Mouse (Mus musculus): ENCODE data around the gene Naxd. TPM values are rescaled to one million over a fixed set of nuclear protein-coding genes. Genes with fewer than 3 reads are reported as not detected.
A peak's percentile ranks its signal among the peaks of the same experiment; 100 is the strongest.

Gene Naxd
- 10 to 100 TPM; 28.1 to 31.2 TPM for total RNA-seq (2021)
- long read RNA-seq, experiment 1, transcript Naxd-201 (10 exons, 1,359 nt), result minor isoform, 6 of 35 reads
- long read RNA-seq, experiment 1, transcript Naxd-202 (10 exons, 1,307 nt), result major isoform, 23 of 35 reads
- long read RNA-seq, experiment 1, partial matches to known transcripts, result 0 of 35 reads
- long read RNA-seq, experiment 1, other reads (novel, unspliced or antisense), result 6 of 35 reads
- long read RNA-seq, experiment 2, transcript Naxd-201 (10 exons, 1,359 nt), result minor isoform, 10 of 36 reads
- long read RNA-seq, experiment 2, transcript Naxd-202 (10 exons, 1,307 nt), result major isoform, 20 of 36 reads
- long read RNA-seq, experiment 2, partial matches to known transcripts, result 1 of 36 reads
- long read RNA-seq, experiment 2, other reads (novel, unspliced or antisense), result 5 of 36 reads

GRCm38 (mm10) chr8:11497017-11497990 is at the start of gene Naxd:
Gene Naxd, plus strand, starts transcription at chr8:11497506.
- peak within 1 kb of the TSS; percentile 93 for H3K27ac ChIP-seq
- intact Hi-C loops (cut with DNase I), result loop anchor here (5.0 kb wide), 1 partner anchor 205 kb away; the partner anchor contains the start of gene 1700016D06Rik
- TF ChIP-seq CTCF (IDR thresholded peaks at IDR 0.05), result no peak
- peak; percentile 96 for DNase-seq
- peak within 1 kb of the TSS; percentile 93 for H3K4me3 ChIP-seq

GRCm38 (mm10) chr8:11447910-11448570 is 49.3 kb upstream of the Naxd start:
- intact Hi-C loops (cut with DNase I), result no loop called here
- no peak for TF ChIP-seq CTCF (IDR thresholded peaks at IDR 0.05)
- no peak overlapping the region for H3K4me3 ChIP-seq
- no peak for DNase-seq
- no peak overlapping the region for H3K27ac ChIP-seq

GRCm38 (mm10) chr8:11450184-11451113 is 46.9 kb upstream of the Naxd start:
- TF ChIP-seq CTCF (IDR thresholded peaks at IDR 0.05), result peak; percentile 76
- intact Hi-C loops (cut with DNase I), result loop anchor here (2.0 kb wide), 1 partner anchor 36 kb away; no protein-coding TSS in a partner anchor
- Histone ChIP-seq H3K4me3 (no peak overlapping the region), H3K27ac (0 out of 2 replicates have a peak overlapping the region, but pooled peaks have one; percentile 20)
- peak; percentile 43 for DNase-seq

- Histone ChIP-seq H3K4me3 (no peak overlapping the region), H3K27ac (peak overlapping the region; percentile 67)
- intact Hi-C loops (cut with DNase I), result no loop called here
- no peak for TF ChIP-seq CTCF (IDR thresholded peaks at IDR 0.05)
- peak; percentile 48 for DNase-seq
Observed at GRCm38 (mm10) chr8:11452152-11452551, 45.2 kb upstream of the Naxd start.

- peak overlapping the region; percentile 67 for H3K27ac ChIP-seq
- DNase-seq, result no peak
- no peak for TF ChIP-seq CTCF (IDR thresholded peaks at IDR 0.05)
- intact Hi-C loops (cut with DNase I), result no loop called here
- H3K4me3 ChIP-seq, result no peak overlapping the region
Observed at GRCm38 (mm10) chr8:11452559-11452958, 44.7 kb upstream of the Naxd start.

GRCm38 (mm10) chr8:11452974-11453373 is 44.3 kb upstream of the Naxd start:
- DNase-seq, result no peak
- H3K27ac ChIP-seq, result peak overlapping the region; percentile 67
- intact Hi-C loops (cut with DNase I), result no loop called here
- H3K4me3 ChIP-seq, result no peak overlapping the region
- no peak for TF ChIP-seq CTCF (IDR thresholded peaks at IDR 0.05)

GRCm38 (mm10) chr8:11454228-11454627 is 43.1 kb upstream of the Naxd start:
- no peak for DNase-seq
- Histone ChIP-seq H3K4me3 (no peak overlapping the region), H3K27ac (no peak overlapping the region)
- intact Hi-C loops (cut with DNase I), result no loop called here
- no peak for TF ChIP-seq CTCF (IDR thresholded peaks at IDR 0.05)

- TF ChIP-seq CTCF (IDR thresholded peaks at IDR 0.05), result no peak
- no peak overlapping the region for H3K4me3 ChIP-seq
- intact Hi-C loops (cut with DNase I), result no loop called here
- DNase-seq, result no peak
- H3K27ac ChIP-seq, result peak overlapping the region; percentile 73
Observed at GRCm38 (mm10) chr8:11457278-11457677, 40.0 kb upstream of the Naxd start.

GRCm38 (mm10) chr8:11457981-11458836 is 39.1 kb upstream of the Naxd start:
- no peak for TF ChIP-seq CTCF (IDR thresholded peaks at IDR 0.05)
- Histone ChIP-seq H3K4me3 (no peak overlapping the region), H3K27ac (peak overlapping the region; percentile 73)
- peak; percentile 49 for DNase-seq
- intact Hi-C loops (cut with DNase I), result no loop called here

GRCm38 (mm10) chr8:11459016-11459415 is 38.3 kb upstream of the Naxd start:
- peak overlapping the region; percentile 73 for H3K27ac ChIP-seq
- DNase-seq, result no peak
- intact Hi-C loops (cut with DNase I), result no loop called here
- TF ChIP-seq CTCF (IDR thresholded peaks at IDR 0.05), result no peak
- H3K4me3 ChIP-seq, result no peak overlapping the region

Measured in gastrocnemius, adult 2 months (tissue).